Mouse (Mus musculus): ENCODE data around the gene Cct5.

- TF ChIP-seq POLR2A (IDR thresholded peaks at IDR 0.05; ENCODE audit: low read depth, low read length): no peak
- no peak for TF ChIP-seq CTCF (IDR thresholded peaks at IDR 0.05; ENCODE audit: borderline replicate concordance, insufficient read depth, low read length)
These were observed 25.5 kb downstream of the Cct5 start for GRCm38 (mm10) chr15:31576076-31576475.

Measured in embryonic fibroblast, embryonic 13.5 days (primary cell).